Mouse (Mus musculus) hindbrain, embryonic 14.5 days (tissue): ENCODE results near the gene Klhl32. TPM values are rescaled to one million over a fixed set of nuclear protein-coding genes. Genes with fewer than 3 reads are reported as not detected.
"Not testable (repeated sequence)": the region's sequence is repeated elsewhere in the genome, so short reads cannot be mapped to it uniquely, and the experiment has no call there.

Experiments used
- ATAC-seq: fragments of 200-750 bp; cut with Nextera tagmentation; 2 replicates; pipeline ENCODE4 v1.8.0; 2017; ENCODE audit warnings: moderate number of reproducible peaks, mild to moderate bottlenecking, moderate TSS enrichment, moderate library complexity; ENCODE audit not compliant: low FRiP score
- DNase-seq: peaks from one replicate; pipeline ENCODE4 v3.0.0-alpha.2; 2015; ENCODE audit warnings: low spot score
- H3K27ac ChIP-seq: fragments of 300-500 bp; sonication (generic); 2 replicates; pipeline ENCODE4 v1.5.1; 2014; ENCODE audit warnings: mild to moderate bottlenecking, moderate library complexity
- H3K27me3 ChIP-seq: fragments of 300-500 bp; sonication (generic); 2 replicates; pipeline ENCODE4 v1.6.1; 2014; ENCODE audit warnings: mild to moderate bottlenecking, low read length, mixed read lengths; ENCODE audit not compliant: control insufficient read depth, insufficient read depth
- H3K36me3 ChIP-seq: fragments of 300-500 bp; sonication (generic); replicated peaks from 2 replicates; pipeline ENCODE4 v1.6.1; 2014; ENCODE audit not compliant: control insufficient read depth, insufficient read depth
- H3K4me1 ChIP-seq: fragments of 300-500 bp; sonication (generic); replicated peaks from 2 replicates; pipeline ENCODE4 v1.6.1; 2014; ENCODE audit warnings: antibody characterized with exemption, low read length, mixed read lengths; ENCODE audit not compliant: control insufficient read depth, insufficient read depth
- H3K4me2 ChIP-seq: fragments of 300-500 bp; sonication (generic); replicated peaks from 2 replicates; pipeline ENCODE4 v1.6.1; 2014; ENCODE audit warnings: mild to moderate bottlenecking, moderate library complexity
- H3K4me3 ChIP-seq: fragments of 300-500 bp; sonication (generic); replicated peaks from 2 replicates; pipeline ENCODE4 v1.5.1; 2014; ENCODE audit warnings: mild to moderate bottlenecking, low read length
- H3K9ac ChIP-seq: fragments of 300-500 bp; sonication (generic); 2 replicates; pipeline ENCODE4 v1.6.1; 2014
- H3K9me3 ChIP-seq: fragments of 300-500 bp; sonication (generic); 2 replicates; pipeline ENCODE4 v1.6.1; 2016; ENCODE audit warnings: low read length; ENCODE audit not compliant: control insufficient read depth
- WGBS: fragments of 180-500 bp; shearing (Covaris S2); extraction: QIAGEN DNeasy Blood & Tissue Kit; methylation state at CpG from one replicate; pipeline ENCODE4 v1.1.7; 2014; 5-methylcytosine and 5-hydroxymethylcytosine counted together
- polyA plus RNA-seq: library from polyadenylated mRNA; unstranded; fragments of >200 nt; fragmentation: Nextera tagmentation; extraction: Ambion mirVana; gene quantifications from 2 replicates; pipeline ENCODE4 v1.2.1, GENCODE M21; 2014

Gene Klhl32
- polyA plus RNA-seq, 1 experiment from 2014 or later: 29.8 TPM

DNA sequence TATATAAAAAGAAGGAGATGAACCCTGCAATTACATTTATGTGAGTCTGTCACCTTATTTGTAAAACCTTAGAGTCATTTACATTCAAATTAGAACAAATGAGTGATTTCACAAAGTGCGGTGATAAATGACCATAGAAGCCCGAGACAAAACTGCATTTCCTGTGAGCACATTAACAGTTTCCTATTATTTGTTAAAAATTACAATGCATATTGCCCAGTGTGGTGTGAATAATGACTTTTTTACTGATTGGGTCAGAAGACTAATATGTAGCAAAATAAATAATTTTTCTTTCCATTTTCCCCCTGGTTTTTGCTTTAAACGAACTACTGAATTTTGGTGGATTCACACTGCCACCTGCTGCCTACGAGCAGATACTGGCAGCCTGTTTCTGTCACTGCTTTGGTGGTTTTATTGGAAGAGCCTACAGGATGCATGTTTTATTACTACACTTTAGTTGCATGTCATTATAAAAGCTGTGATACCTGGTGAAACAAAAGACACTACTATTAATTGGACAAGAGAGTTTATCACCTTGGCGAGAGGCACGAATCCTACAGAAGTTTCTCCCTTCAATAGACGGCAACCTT lies 152.3 kb downstream of the Klhl32 start:
- Histone ChIP-seq H3K9me3 (no peaks in the 10 kb centered on the region), H3K27ac (no peak overlapping the region), H3K9ac (no peak overlapping the region), H3K36me3 (no peaks in the 10 kb centered on the region), H3K4me1 (no peaks in the 10 kb centered on the region), H3K4me3 (no peak overlapping the region), H3K4me2 (peak overlapping the region; percentile 17), H3K27me3 (no peaks in the 10 kb centered on the region)
- peak; percentile 62 for ATAC-seq
- DNase-seq: peak; percentile 78
- 61% methylated on average over 7 of the region's 7 CpGs for WGBS

DNA sequence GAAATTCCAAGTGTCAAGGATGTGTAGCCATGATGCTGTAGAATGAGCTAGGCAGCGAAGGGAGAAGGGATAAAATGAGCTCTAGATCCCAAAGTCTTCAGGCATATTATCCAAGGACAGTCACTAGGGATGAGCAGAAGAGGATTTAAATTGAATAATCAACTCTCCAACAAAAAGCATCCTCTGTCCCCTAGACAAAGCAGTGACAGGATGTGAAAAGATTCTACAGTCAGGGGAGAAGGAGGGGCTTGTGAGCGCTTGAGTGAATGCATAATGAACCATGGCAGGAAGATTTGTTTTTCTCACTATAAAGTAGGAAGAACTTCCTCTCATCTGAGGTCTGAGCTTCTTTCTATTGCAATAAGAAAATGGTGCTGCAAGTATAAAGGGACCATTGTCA lies 170.8 kb downstream of the Klhl32 start:
- Histone ChIP-seq H3K36me3 (no peaks in the 10 kb centered on the region), H3K9me3 (no peaks in the 10 kb centered on the region), H3K4me3 (no peak overlapping the region), H3K27me3 (no peaks in the 10 kb centered on the region), H3K4me1 (no peaks in the 10 kb centered on the region; the same call in 1 of the 2 replicates), H3K9ac (no peak overlapping the region), H3K27ac (no peak overlapping the region), H3K4me2 (no peak overlapping the region)
- peak; percentile 66 for ATAC-seq
- no peak for DNase-seq
- WGBS: 45% methylated on average over 2 of the region's 2 CpGs

DNA sequence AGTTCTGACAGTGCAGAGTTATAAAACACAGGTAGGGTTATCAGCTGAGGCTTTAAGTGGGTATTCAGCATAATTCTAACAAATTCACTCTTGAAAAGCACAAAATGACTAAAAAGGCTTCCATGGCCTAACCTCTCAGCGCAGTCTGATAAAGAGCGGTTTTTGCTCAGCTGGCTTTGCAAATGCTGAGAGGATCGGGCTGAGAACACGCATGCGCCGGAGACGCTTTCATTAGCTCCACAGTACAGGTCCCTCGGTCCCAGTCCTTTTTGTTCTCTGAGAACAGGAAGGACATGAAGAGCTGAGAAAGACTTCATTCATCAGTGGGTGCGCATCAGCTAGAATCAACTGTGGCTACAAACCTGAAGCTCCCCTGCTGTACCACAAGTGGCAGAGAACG lies 180.9 kb downstream of the Klhl32 start:
- no peak for ATAC-seq
- Histone ChIP-seq H3K4me3 (no peak overlapping the region), H3K4me1 (peaks cover 5% of the 10 kb centered on the region; the same call in 1 of the 2 replicates), H3K36me3 (no peaks in the 10 kb centered on the region), H3K27me3 (no peaks in the 10 kb centered on the region), H3K9ac (0 out of 2 replicates have a peak overlapping the region, but pooled peaks have one; percentile 16), H3K27ac (peak overlapping the region; percentile 16; the same call in 1 of the 2 replicates), H3K9me3 (no peaks in the 10 kb centered on the region), H3K4me2 (no peak overlapping the region)
- no peak for DNase-seq
- 72% methylated on average over 10 of the region's 10 CpGs for WGBS

DNA sequence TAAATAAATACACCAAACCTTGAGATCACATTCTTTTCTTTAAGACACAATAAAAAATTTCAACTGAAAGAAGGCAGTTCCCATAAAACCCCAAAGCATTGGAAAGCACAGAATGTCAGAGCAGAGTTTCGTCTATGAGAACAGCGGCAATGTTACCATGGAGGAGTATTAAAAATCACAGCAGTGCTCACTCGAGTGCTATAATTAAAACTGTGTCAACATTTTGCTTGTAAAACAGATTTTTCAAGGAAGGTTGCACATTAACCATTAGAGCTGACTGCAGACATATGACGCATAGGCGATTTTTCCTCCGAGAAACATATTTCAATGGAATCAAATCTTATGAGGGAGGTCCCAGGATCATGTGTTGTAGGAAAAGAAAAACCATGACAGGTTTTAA lies 191.7 kb downstream of the Klhl32 start:
- Histone ChIP-seq H3K4me2 (no peak overlapping the region), H3K4me3 (no peak overlapping the region), H3K27me3 (no peaks in the 10 kb centered on the region), H3K9ac (no peak overlapping the region), H3K4me1 (no peaks in the 10 kb centered on the region), H3K36me3 (no peaks in the 10 kb centered on the region), H3K9me3 (no peaks in the 10 kb centered on the region), H3K27ac (no peak overlapping the region)
- WGBS: 76% methylated on average over 6 of the region's 6 CpGs
- no peak for DNase-seq
- ATAC-seq: no peak

DNA sequence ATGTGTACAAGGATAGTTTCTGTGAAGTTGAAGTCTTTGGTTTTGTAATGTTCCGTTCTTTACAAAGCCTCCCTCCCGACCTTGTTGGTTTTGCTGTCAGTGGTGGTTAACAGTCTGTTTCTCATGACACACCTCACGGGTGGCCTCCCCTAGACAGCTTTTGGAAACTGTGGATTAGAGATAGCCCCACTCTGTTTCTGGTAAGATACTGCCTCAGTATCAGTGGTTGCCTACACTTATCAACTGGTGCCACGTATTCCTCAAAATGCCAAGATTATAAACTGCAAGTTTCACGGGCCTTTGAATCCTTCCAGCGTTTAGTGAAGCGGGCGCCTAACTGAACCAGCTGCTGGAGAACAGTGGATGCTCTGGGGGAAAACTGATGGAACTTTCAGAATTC lies 206.2 kb downstream of the Klhl32 start:
- not testable (repeated sequence) for H3K9ac ChIP-seq, H3K4me2 ChIP-seq, DNase-seq, H3K27ac ChIP-seq, H3K9me3 ChIP-seq, H3K4me3 ChIP-seq, ATAC-seq, H3K4me1 ChIP-seq, H3K27me3 ChIP-seq, H3K36me3 ChIP-seq
- WGBS: 88% methylated on average over 6 of the region's 8 CpGs

DNA sequence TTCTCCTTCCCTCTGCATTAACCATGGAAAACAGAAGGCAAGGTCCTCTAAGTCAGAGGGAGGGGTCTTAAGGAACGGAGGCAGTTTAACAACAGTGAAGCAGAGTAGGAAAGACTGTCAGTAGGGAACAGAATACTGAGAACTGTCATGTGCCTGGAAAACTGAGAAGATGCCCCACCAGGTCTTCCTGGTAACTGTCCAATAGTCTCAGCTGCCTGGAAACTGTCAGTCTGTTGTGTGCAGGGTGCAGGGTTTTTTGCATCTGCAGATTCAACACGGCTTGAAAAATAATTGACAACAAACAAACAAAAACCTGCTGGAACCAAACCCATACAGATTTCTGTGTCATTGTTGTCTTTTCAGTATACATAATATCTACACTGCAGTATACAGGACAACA lies 208.6 kb downstream of the Klhl32 start:
- no peak overlapping the region for H3K27ac ChIP-seq
- H3K9ac ChIP-seq: no peak overlapping the region
- H3K4me1 ChIP-seq: no peaks in the 10 kb centered on the region
- DNase-seq (no peak), ATAC-seq (no peak)
- no peaks in the 10 kb centered on the region for H3K36me3 ChIP-seq
- H3K9me3 ChIP-seq: no peaks in the 10 kb centered on the region
- H3K4me3 ChIP-seq: no peak overlapping the region
- WGBS: 73% methylated on average over 2 of the region's 2 CpGs
- H3K4me2 ChIP-seq: no peak overlapping the region
- no peaks in the 10 kb centered on the region for H3K27me3 ChIP-seq

DNA sequence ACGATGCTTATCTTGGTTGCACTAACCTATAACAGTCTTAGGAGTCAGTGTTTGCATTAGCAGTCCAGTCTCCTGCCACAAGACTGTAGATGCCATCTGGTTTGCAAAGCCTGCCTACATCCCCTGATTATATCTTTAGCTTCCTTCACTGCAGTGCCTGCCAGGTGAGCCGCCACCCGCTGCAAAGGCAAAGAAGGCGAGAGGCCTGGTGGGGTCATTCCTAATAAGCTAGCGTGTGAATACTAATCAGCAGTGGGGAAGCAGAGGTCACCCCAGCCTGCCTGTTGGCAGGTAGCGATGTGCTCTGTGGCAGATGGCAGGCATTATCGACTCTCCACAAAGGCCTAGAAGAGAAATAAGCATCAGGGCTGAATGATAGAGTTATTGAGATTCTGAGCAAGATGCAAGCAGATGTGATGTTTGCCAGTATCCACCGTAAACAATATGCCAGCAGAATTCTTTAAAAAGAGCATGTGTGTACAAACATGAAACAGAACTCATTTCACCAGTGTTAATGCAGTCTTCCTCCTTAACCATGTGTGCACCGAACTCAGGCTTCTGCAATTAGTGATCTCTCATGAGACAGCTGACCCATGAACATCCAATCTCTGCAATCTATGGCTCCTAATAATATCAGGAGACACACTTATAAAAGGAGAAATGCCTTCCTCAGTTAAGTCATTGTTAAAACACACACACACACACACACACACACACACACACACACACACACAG lies 219.6 kb downstream of the Klhl32 start:
- H3K36me3 ChIP-seq: peaks cover 5% of the 10 kb centered on the region; the same call in 1 of the 2 replicates
- no peaks in the 10 kb centered on the region for H3K27me3 ChIP-seq
- DNase-seq: peak; percentile 36
- no peak overlapping the region for H3K4me3 ChIP-seq
- H3K9me3 ChIP-seq: no peaks in the 10 kb centered on the region
- ATAC-seq: peak; percentile 78
- H3K9ac ChIP-seq: no peak overlapping the region
- WGBS: 44% methylated on average over 9 of the region's 9 CpGs
- no peak overlapping the region for H3K4me2 ChIP-seq
- H3K27ac ChIP-seq: peak overlapping the region; percentile 52
- peaks cover 18% of the 10 kb centered on the region; the same call in 1 of the 2 replicates for H3K4me1 ChIP-seq

DNA sequence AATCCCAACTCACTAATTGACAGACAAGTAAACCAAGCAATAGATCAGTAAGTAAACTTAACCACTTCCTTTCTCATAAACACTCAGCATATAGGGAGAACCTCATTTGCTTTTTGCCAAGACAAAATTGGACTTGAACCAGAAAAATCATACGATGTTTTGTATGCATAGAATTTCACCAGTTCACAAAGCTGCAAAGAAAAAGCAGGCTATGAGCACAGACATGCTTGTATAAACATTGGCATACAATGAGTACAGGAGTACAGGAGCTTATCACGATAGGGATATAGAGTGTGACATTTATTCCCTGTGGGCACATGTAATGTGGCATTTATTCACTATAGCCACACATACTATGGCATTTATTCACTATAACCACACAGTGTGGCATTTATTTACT lies 220.5 kb downstream of the Klhl32 start:
- no peaks in the 10 kb centered on the region for H3K27me3 ChIP-seq
- H3K4me1 ChIP-seq: peaks cover 18% of the 10 kb centered on the region; the same call in 1 of the 2 replicates
- ATAC-seq (no peak), DNase-seq (no peak)
- H3K9ac ChIP-seq: no peak overlapping the region
- WGBS: 67% methylated on average over 2 of the region's 2 CpGs
- no peak overlapping the region for H3K4me2 ChIP-seq
- H3K27ac ChIP-seq: peak overlapping the region; percentile 52; the same call in 1 of the 2 replicates
- H3K9me3 ChIP-seq: no peaks in the 10 kb centered on the region
- H3K4me3 ChIP-seq: no peak overlapping the region
- peaks cover 5% of the 10 kb centered on the region; the same call in 1 of the 2 replicates for H3K36me3 ChIP-seq

DNA sequence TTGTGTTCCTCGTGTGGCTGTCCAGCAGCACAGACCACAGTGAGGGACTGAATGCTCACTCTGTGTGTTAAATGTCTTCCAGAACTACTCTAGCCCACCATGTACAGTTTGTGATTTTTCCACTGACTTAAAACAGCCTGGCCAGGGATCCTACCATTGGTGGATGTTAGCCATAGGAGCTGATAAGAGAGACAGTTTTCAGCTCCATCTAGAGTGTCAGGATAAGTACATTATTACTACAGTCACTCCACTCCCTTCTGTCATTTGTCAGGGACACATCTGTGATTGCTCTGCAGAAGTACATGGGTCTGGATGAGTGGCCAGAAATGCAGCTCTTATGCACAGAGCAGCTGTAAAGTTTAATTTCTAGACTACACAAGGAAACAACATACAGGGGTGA lies 223.1 kb downstream of the Klhl32 start:
- H3K36me3 ChIP-seq: peaks cover 5% of the 10 kb centered on the region; the same call in 1 of the 2 replicates
- DNase-seq (no peak), ATAC-seq (no peak)
- H3K4me1 ChIP-seq: peaks cover 18% of the 10 kb centered on the region; the same call in 1 of the 2 replicates
- no peak overlapping the region for H3K4me3 ChIP-seq
- H3K27me3 ChIP-seq: no peaks in the 10 kb centered on the region
- H3K4me2 ChIP-seq: no peak overlapping the region
- no peak overlapping the region for H3K9ac ChIP-seq
- 76% methylated on average over 1 of the region's 1 CpGs for WGBS
- no peak overlapping the region for H3K27ac ChIP-seq
- H3K9me3 ChIP-seq: no peaks in the 10 kb centered on the region
